Comparison of ENCODE assay signal across 9 mouse cellular contexts in genomic region chr11:44923868-44924508, GRCm38 (mm10).
"Had no signal": no experiment of that assay in that cellular context is flagged by ENCODE, and none has a peak within 500 bp of the region (broad histone marks: within the 10 kb centered on the region; RNA-seq: fewer than 3 reads in every experiment).

No protein-coding gene starts in this region.

- H3K4me2 ChIP-seq: limb, embryonic 15.5 days; liver, embryonic 12.5 days; lung, embryonic 14.5 days; midbrain, embryonic 12.5 days had no signal

- H3K4me3 ChIP-seq: limb, embryonic 15.5 days; liver, embryonic 12.5 days; midbrain, embryonic 12.5 days had no signal

- H3K4me1 ChIP-seq: liver, embryonic 12.5 days; midbrain, embryonic 12.5 days had no signal

- H3K27me3 ChIP-seq: limb, embryonic 15.5 days; liver, embryonic 12.5 days; midbrain, embryonic 12.5 days had no signal

- ATAC-seq: liver, embryonic 12.5 days; midbrain, embryonic 16.5 days had no signal

- H3K9ac ChIP-seq: limb, embryonic 15.5 days; liver, embryonic 12.5 days; lung, embryonic 14.5 days; midbrain, embryonic 12.5 days had no signal

- H3K27ac ChIP-seq: limb, embryonic 15.5 days; liver, embryonic 12.5 days; macrophage; midbrain, embryonic 12.5 days; stomach, postnatal 0 days had no signal

- H3K9me3 ChIP-seq: limb, embryonic 15.5 days; liver, embryonic 12.5 days; midbrain, embryonic 12.5 days had no signal

- DNase-seq: layer of hippocampus, postnatal 36 days; lung, embryonic 14.5 days; lung, postnatal 10 days had no signal

- H3K36me3 ChIP-seq: limb, embryonic 15.5 days; liver, embryonic 12.5 days had no signal
